Mouse (Mus musculus): ENCODE measurements at regions not wholly inside any gene's neighbourhood (a gene's known extent, or its start where the extent isn't known, plus 50 kb on each side); places are given as distances from the start of the nearest gene placed in this dataset.

DNA sequence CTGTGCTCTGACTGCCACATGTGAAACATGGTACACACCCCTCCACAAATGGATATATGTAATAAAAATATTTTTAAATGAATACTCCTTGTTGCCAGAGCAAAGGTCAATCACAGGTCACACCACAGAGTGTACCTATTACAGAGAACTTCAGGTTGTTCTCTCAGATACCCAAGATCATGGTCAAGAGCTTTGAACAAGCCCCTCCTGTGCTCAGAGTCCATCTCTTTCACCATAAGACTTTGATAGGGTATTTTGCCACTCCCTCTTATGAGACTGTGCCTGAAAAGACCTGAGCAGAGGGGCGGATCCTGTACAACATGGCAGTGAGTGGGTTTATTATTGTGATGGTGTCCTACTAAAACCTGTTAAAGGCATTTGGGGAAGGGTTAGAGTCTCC lies 249.3 kb downstream of the Rnf152 start:
- no peak for TF ChIP-seq CTCF (IDR thresholded peaks at IDR 0.05; ENCODE audit: low read depth, low read length)
- no peak for TF ChIP-seq POLR2A (IDR thresholded peaks at IDR 0.05; ENCODE audit: borderline replicate concordance, low read depth, low read length)
- Histone ChIP-seq H3K4me3 (ENCODE audit: insufficient read depth, low read length) (no peak overlapping the region), H3K27ac (ENCODE audit: insufficient read depth, low read depth, low read length) (no peak overlapping the region), H3K4me1 (ENCODE audit: control insufficient read depth, insufficient read depth, low read length) (no peaks in the 10 kb centered on the region)

DNA sequence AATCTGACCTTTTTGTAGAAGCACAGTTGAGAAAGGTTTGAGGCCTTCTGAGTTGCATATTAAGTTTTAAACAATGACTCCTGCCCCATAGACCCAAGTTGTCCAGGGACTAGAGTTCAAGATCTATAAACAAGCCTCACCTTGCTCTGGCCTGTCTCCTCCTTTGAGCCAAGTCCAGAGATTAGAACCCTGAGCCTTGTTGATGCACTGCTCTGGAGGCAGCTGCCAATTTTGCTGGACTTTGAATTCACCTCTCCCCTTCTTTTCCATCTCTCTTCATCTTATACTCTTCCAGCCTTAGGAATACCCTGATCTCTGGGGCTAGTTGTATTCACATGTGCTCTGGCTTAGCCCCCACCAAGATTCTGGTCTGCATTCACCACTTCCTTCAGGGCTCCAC lies 251.3 kb downstream of the Rnf152 start:
- Histone ChIP-seq H3K4me1 (ENCODE audit: control insufficient read depth, insufficient read depth, low read length) (no peaks in the 10 kb centered on the region), H3K27ac (ENCODE audit: insufficient read depth, low read depth, low read length) (no peak overlapping the region), H3K4me3 (ENCODE audit: insufficient read depth, low read length) (no peak overlapping the region)
- TF ChIP-seq CTCF (IDR thresholded peaks at IDR 0.05; ENCODE audit: low read depth, low read length) (no peak), POLR2A (IDR thresholded peaks at IDR 0.05; ENCODE audit: borderline replicate concordance, low read depth, low read length) (no peak)

DNA sequence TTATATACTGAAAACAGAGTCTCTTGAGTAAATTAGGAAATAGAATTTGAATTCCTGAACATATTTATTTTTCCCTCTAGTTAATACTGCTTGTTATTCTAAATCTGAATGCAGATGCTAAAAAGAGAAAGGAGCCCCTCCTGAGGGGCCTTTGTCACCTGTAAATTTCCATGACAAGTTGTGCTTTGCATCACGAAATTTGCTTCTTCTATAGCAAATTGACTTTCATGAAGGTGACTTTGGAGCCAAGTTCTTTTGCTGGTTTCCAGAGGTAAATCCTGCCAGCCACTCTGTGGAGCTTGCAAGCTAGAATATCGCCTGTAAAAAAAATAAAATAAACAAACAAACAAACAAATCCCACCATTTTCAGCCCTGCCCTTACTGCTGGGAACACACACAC lies 261.4 kb downstream of the Rnf152 start:
- H3K27ac ChIP-seq (ENCODE audit: insufficient read depth, low read depth, low read length) = no peak overlapping the region
- TF ChIP-seq POLR2A (IDR thresholded peaks at IDR 0.05; ENCODE audit: borderline replicate concordance, low read depth, low read length) (no peak), CTCF (IDR thresholded peaks at IDR 0.05; ENCODE audit: low read depth, low read length) (no peak)
- peaks cover 8% of the 10 kb centered on the region for H3K4me1 ChIP-seq (ENCODE audit: control insufficient read depth, insufficient read depth, low read length)
- no peak overlapping the region for H3K4me3 ChIP-seq (ENCODE audit: insufficient read depth, low read length)

DNA sequence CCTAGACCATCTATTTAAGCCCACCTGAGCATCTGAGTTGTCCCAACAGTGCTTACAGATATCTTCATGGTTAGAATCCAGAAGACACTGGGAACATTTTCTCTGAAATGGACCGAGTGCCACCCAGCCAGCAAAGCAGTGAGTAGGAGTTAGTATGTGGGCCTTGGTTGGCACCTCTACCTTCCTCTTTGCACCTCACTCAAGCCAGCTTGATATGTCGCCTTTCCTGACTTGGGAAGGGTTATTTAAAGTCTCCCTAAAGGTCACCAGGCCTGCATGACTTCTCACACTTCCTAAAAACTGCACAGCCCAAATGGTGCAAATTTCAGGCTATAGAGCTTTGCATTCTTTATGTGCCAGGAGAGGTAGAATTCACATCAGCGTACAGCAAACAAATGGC lies 262.0 kb downstream of the Rnf152 start:
- TF ChIP-seq POLR2A (IDR thresholded peaks at IDR 0.05; ENCODE audit: borderline replicate concordance, low read depth, low read length) (no peak), CTCF (IDR thresholded peaks at IDR 0.05; ENCODE audit: low read depth, low read length) (no peak)
- peaks cover 8% of the 10 kb centered on the region for H3K4me1 ChIP-seq (ENCODE audit: control insufficient read depth, insufficient read depth, low read length)
- H3K4me3 ChIP-seq (ENCODE audit: insufficient read depth, low read length) = no peak overlapping the region
- H3K27ac ChIP-seq (ENCODE audit: insufficient read depth, low read depth, low read length) = no peak overlapping the region

DNA sequence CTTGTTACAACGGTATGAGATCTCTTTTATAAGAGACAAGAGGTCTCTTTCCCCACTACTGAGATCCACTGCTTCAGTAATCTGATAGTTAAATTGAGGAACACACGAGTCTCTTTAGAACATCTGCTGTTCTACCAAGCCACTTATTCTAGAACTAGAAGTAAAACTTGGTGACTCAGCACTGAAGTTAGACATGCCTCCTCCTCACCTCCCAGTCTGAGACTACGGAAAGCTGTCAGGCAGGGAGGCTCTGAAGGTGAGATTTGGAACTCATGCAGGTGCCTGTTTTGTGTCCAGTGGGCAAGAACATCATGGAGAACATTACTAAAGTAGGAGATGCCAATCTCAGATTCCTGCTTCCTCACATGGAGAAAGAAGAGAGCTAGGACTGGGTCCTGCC lies 262.6 kb downstream of the Rnf152 start:
- TF ChIP-seq CTCF (IDR thresholded peaks at IDR 0.05; ENCODE audit: low read depth, low read length) = no peak
- no peak for TF ChIP-seq POLR2A (IDR thresholded peaks at IDR 0.05; ENCODE audit: borderline replicate concordance, low read depth, low read length)
- H3K27ac ChIP-seq (ENCODE audit: insufficient read depth, low read depth, low read length) = no peak overlapping the region
- H3K4me3 ChIP-seq (ENCODE audit: insufficient read depth, low read length) = no peak overlapping the region
- peaks cover 8% of the 10 kb centered on the region for H3K4me1 ChIP-seq (ENCODE audit: control insufficient read depth, insufficient read depth, low read length)

DNA sequence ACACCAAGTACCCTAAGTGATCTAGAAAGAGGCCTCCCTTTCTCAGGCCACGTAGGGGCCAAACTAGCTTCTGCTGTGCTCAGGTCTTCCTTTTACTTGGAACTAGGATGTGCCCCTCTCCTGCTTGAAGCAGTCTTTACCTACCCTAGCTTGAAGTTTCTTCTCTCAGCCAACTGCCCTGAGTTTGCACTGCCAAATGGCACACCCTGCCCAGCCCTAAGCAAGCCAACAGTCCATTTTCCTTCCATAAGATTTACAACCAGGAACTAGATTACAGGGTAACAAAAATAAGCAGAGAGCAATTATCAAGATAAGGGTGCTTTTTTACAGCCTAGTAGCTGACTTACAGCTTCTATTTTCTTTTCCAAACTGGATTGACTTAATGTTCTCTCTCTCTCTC lies 263.5 kb downstream of the Rnf152 start:
- H3K27ac ChIP-seq (ENCODE audit: insufficient read depth, low read depth, low read length) = no peak overlapping the region
- peaks cover 8% of the 10 kb centered on the region for H3K4me1 ChIP-seq (ENCODE audit: control insufficient read depth, insufficient read depth, low read length)
- no peak overlapping the region for H3K4me3 ChIP-seq (ENCODE audit: insufficient read depth, low read length)
- TF ChIP-seq CTCF (IDR thresholded peaks at IDR 0.05; ENCODE audit: low read depth, low read length) (no peak), POLR2A (IDR thresholded peaks at IDR 0.05; ENCODE audit: borderline replicate concordance, low read depth, low read length) (no peak)

DNA sequence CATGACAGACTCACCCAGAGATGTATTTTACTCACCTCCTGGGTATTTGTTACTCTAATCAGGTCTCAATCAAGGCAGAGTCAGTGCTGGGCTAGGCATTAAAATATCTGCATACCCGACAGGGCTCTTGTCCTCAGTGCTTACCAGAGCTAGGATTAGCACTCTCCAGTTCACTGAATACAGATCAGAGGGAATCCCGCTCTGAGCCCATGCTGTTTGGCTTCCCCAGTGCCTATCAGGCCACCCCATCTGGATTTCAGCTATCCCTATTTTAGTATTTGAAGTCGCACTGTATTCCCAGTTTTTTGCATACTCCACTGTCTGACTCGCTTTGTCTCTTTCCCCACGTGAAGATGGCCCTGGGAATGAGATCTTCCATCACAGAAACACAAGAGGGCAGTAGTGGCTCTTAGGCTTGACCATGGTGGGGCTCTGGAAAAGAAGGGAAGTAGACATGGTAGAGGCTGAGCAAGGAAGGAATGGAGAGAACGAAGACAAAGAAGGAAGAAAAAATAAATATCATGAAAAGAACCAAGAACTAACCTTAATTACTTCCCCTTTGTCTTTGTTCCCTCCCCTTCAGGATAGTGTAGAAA lies 264.1 kb downstream of the Rnf152 start:
- Histone ChIP-seq H3K4me3 (ENCODE audit: insufficient read depth, low read length) (no peak overlapping the region), H3K4me1 (ENCODE audit: control insufficient read depth, insufficient read depth, low read length) (peaks cover 8% of the 10 kb centered on the region), H3K27ac (ENCODE audit: insufficient read depth, low read depth, low read length) (no peak overlapping the region)
- no peak for TF ChIP-seq POLR2A (IDR thresholded peaks at IDR 0.05; ENCODE audit: borderline replicate concordance, low read depth, low read length)
- peak; percentile 29; the same call in 1 of the 2 replicates for TF ChIP-seq CTCF (IDR thresholded peaks at IDR 0.05; ENCODE audit: low read depth, low read length)

DNA sequence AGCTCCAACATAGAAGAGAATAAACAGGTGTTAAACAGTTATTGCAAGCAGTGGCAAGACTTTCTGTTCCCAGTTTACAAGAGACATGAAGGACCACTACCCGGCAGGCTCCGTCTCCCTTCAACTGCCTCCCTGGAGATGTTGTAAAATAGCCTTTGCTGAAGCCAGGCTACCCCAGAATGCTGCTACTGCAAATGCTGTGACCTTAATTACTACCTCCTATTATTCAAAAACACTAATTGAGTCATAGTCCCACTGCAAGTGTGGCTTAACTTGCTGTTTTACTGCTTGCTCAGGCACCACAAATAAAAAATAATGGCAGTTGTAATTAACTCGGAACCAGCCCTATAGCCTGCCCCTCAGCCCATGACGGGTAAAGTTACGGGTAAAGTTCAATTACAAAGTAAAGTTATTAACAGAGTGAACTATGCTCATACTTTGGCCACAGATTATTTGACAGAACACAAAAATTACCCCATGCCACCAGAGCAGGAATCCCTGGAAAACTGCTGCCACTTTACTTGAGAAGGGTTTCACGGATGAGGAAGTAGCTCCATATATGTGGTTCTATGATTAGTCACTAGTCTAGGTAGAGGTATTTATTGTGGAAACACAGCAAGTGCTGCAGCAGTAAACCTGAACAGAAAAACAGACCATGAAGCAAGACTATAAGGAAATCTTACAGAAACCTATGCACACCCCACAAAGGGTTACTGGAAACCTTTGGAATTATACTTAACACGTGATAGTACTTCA lies 267.6 kb downstream of the Rnf152 start:
- TF ChIP-seq POLR2A (IDR thresholded peaks at IDR 0.05; ENCODE audit: borderline replicate concordance, low read depth, low read length) = no peak
- no peak for TF ChIP-seq CTCF (IDR thresholded peaks at IDR 0.05; ENCODE audit: low read depth, low read length)

DNA sequence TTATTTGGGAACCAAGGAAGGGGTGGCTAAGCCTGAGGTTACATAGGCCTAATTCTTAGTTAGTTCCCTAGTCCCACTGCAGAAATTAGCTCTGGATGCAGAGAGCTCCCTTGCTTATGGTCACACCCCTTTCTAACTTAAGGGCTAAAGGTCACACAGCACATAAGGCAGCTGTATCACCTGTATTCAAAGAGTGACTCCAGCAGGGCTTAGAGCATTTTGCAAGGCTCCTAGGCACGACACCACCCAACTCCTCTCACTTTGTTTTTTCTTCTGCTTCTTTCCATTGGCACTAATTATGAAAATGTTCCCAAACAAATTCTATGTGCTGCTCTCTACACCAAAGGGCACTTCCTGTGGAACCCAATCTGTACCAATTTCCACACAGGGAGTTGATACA lies 268.9 kb downstream of the Rnf152 start:
- TF ChIP-seq POLR2A (IDR thresholded peaks at IDR 0.05; ENCODE audit: borderline replicate concordance, low read depth, low read length) (no peak), CTCF (IDR thresholded peaks at IDR 0.05; ENCODE audit: low read depth, low read length) (no peak)
- H3K27ac ChIP-seq (ENCODE audit: insufficient read depth, low read depth, low read length) = no peak overlapping the region
- H3K4me1 ChIP-seq (ENCODE audit: control insufficient read depth, insufficient read depth, low read length) = no peaks in the 10 kb centered on the region
- no peak overlapping the region for H3K4me3 ChIP-seq (ENCODE audit: insufficient read depth, low read length)

More for the DNA sequence above, 267.6 kb downstream of the Rnf152 start:
- H3K27ac ChIP-seq (ENCODE audit: insufficient read depth, low read depth, low read length) = no peak overlapping the region
- peaks cover 2% of the 10 kb centered on the region; the same call in 1 of the 2 replicates for H3K4me1 ChIP-seq (ENCODE audit: control insufficient read depth, insufficient read depth, low read length)
- no peak overlapping the region for H3K4me3 ChIP-seq (ENCODE audit: insufficient read depth, low read length)

DNA sequence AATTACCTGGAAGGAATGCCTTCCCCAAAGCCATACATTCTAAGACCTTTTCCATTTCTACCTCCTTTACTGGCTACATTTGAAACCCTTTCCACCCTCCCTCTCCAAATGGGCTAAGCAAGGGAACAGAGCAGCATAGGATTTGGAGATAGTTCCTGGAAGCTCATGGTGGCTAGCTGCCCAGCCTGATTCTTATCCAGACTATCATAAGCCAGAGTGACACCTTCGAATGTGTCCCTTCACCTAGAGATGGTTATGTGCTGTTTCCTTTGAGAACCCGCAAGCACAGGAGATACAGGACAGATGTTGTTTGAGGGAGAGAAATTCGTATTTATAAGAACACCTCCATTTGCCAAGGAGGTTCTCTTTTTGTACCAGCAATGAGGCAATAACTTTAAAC lies 272.0 kb downstream of the Rnf152 start:
- Histone ChIP-seq H3K27ac (ENCODE audit: insufficient read depth, low read depth, low read length) (no peak overlapping the region), H3K4me1 (ENCODE audit: control insufficient read depth, insufficient read depth, low read length) (no peaks in the 10 kb centered on the region), H3K4me3 (ENCODE audit: insufficient read depth, low read length) (no peak overlapping the region)
- TF ChIP-seq CTCF (IDR thresholded peaks at IDR 0.05; ENCODE audit: low read depth, low read length) = no peak
- no peak for TF ChIP-seq POLR2A (IDR thresholded peaks at IDR 0.05; ENCODE audit: borderline replicate concordance, low read depth, low read length)
